Mouse (Mus musculus) thymus, adult 2 months (tissue): ENCODE results near the gene Pax7. TPM values are rescaled to one million over a fixed set of nuclear protein-coding genes. Genes with fewer than 3 reads are reported as not detected.
A peak's percentile ranks its signal among the peaks of the same experiment; 100 is the strongest.

ENCODE experiments used
- DNase-seq: peaks from one replicate; pipeline ENCODE4 v3.0.0; 2021
- H3K27ac ChIP-seq: fragments of 200-500 bp; 2 replicates; pipeline ENCODE4 v1.5.1; 2012; ENCODE audit warnings: low read length, control low read depth; ENCODE audit not compliant: control insufficient read depth, insufficient read depth
- H3K27me3 ChIP-seq: fragments of 200-500 bp; 2 replicates; pipeline ENCODE4 v1.6.1; 2012; ENCODE audit warnings: mild to moderate bottlenecking, low read length, moderate library complexity, mixed read lengths; ENCODE audit not compliant: control insufficient read depth, insufficient read depth
- H3K36me3 ChIP-seq: fragments of 200-500 bp; 2 replicates; pipeline ENCODE4 v1.6.1; 2012; ENCODE audit warnings: mild to moderate bottlenecking, low read length, moderate library complexity; ENCODE audit not compliant: control insufficient read depth, insufficient read depth
- H3K4me1 ChIP-seq: fragments of 200-500 bp; replicated peaks from 2 replicates; pipeline ENCODE4 v1.6.1; 2012; ENCODE audit warnings: low read length; ENCODE audit not compliant: control insufficient read depth, insufficient read depth
- H3K4me3 ChIP-seq: fragments of 200-500 bp; 2 replicates; pipeline ENCODE4 v1.5.1; 2012; ENCODE audit warnings: mild to moderate bottlenecking, low read length, control low read depth, moderate library complexity; ENCODE audit not compliant: control insufficient read depth, insufficient read depth
- CTCF ChIP-seq: fragments of 200-500 bp; IDR thresholded peaks from 2 replicates; pipeline ENCODE4 v1.5.1; 2012; ENCODE audit warnings: mild to moderate bottlenecking, control low read depth, low read length, moderate library complexity, borderline replicate concordance; ENCODE audit not compliant: control insufficient read depth, poor library complexity, insufficient read depth; ENCODE audit errors: extremely low read depth
- POLR2A ChIP-seq: fragments of 200-500 bp; IDR thresholded peaks from 2 replicates; pipeline ENCODE4 v1.6.1; 2012; ENCODE audit warnings: mild to moderate bottlenecking, low read length, control low read depth, moderate library complexity; ENCODE audit not compliant: control insufficient read depth, poor library complexity, insufficient read depth; ENCODE audit errors: extremely low read depth
- WGBS: fragments of 180-500 bp; shearing (Covaris S2); methylation state at CpG from one replicate; pipeline ENCODE4 v1.1.7; 2018; 5-methylcytosine and 5-hydroxymethylcytosine counted together
- polyA plus RNA-seq: library from polyadenylated mRNA; depleted of rRNA; stranded (reverse); fragments of >200 nt; gene quantifications from 2 replicates; pipeline ENCODE4 v1.2.3, GENCODE M21; 2012

Gene Pax7
- polyA plus RNA-seq, 1 experiment = 1.1 TPM

DNA sequence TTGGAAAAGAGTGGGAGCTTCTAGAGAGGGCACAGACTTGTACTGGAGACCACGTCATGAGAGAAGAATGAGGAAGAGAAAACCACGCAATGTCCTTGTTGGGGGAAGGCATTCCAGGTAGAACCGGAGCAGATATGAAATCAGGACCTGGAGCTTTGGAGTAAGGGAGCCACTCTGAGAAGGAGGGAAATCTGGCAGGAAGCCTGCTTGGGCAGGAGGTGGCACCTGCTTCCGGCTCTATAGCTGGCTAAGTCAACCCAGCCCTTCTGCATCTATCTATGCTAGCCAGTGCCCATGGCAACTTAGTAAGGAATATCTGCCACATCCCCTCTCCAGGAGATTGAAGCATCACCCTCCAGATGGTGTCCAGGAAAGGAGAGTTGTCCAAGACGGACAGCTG is 127.3 kb downstream of the Pax7 start:
- no peak for TF ChIP-seq POLR2A
- no peak for TF ChIP-seq CTCF
- Histone ChIP-seq H3K27me3 (no peaks in the 10 kb centered on the region), H3K4me3 (no peak overlapping the region), H3K36me3 (no peaks in the 10 kb centered on the region), H3K27ac (no peak overlapping the region), H3K4me1 (no peaks in the 10 kb centered on the region)
- 66% methylated on average over 5 of the region's 5 CpGs for WGBS
- DNase-seq = no peak

GRCm38 (mm10) chr4:139703468-139703867 is 129.9 kb downstream of the Pax7 start:
- H3K4me1 ChIP-seq = no peaks in the 10 kb centered on the region
- no peaks in the 10 kb centered on the region for H3K36me3 ChIP-seq
- no peak overlapping the region for H3K4me3 ChIP-seq
- H3K27me3 ChIP-seq = no peaks in the 10 kb centered on the region
- 88% methylated on average over 11 of the region's 11 CpGs for WGBS
- TF ChIP-seq CTCF (no peak), POLR2A (no peak)
- H3K27ac ChIP-seq = no peak overlapping the region
- peak; percentile 17 for DNase-seq

DNA sequence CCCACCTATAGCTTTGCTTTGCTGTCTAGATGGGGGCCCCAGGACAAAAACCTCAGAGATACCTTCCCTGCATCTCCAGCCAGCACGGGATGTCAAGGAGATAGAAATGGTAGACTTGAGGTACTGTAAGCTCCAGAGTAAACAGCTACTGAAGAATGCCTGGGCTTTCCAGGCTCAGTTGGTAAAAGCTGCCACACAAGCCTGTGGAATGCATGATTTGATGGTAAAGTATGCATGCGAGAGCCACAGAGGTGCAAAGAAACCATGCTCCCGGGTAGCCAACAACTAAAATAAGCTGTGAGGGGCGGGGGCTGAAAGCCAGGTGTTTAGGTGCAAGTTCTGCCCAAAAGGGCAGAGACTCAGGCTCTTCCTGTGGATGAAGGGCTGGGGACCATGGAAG is 130.4 kb downstream of the Pax7 start:
- no peaks in the 10 kb centered on the region for H3K36me3 ChIP-seq
- TF ChIP-seq CTCF (no peak), POLR2A (no peak)
- H3K4me3 ChIP-seq = no peak overlapping the region
- H3K27me3 ChIP-seq = no peaks in the 10 kb centered on the region
- H3K27ac ChIP-seq = no peak overlapping the region
- 64% methylated on average over 4 of the region's 4 CpGs for WGBS
- no peaks in the 10 kb centered on the region for H3K4me1 ChIP-seq
- no peak for DNase-seq

GRCm38 (mm10) chr4:139698602-139699001 is 134.7 kb downstream of the Pax7 start:
- 88% methylated on average over 8 of the region's 8 CpGs for WGBS
- Histone ChIP-seq H3K4me3 (no peak overlapping the region), H3K36me3 (no peaks in the 10 kb centered on the region), H3K27ac (no peak overlapping the region), H3K27me3 (no peaks in the 10 kb centered on the region; the same call in 1 of the 2 replicates), H3K4me1 (no peaks in the 10 kb centered on the region)
- DNase-seq = no peak
- TF ChIP-seq POLR2A = no peak
- no peak for TF ChIP-seq CTCF

- no peak for TF ChIP-seq CTCF
- no peak for TF ChIP-seq POLR2A
- no peaks in the 10 kb centered on the region for H3K4me1 ChIP-seq
- 25% methylated on average over 9 of the region's 9 CpGs for WGBS
- H3K27me3 ChIP-seq = no peaks in the 10 kb centered on the region; the same call in 1 of the 2 replicates
- DNase-seq = no peak
- no peaks in the 10 kb centered on the region for H3K36me3 ChIP-seq
- no peak overlapping the region for H3K4me3 ChIP-seq
- no peak overlapping the region for H3K27ac ChIP-seq
Measured at GRCm38 (mm10) chr4:139697755-139698154, 135.6 kb downstream of the Pax7 start.

DNA sequence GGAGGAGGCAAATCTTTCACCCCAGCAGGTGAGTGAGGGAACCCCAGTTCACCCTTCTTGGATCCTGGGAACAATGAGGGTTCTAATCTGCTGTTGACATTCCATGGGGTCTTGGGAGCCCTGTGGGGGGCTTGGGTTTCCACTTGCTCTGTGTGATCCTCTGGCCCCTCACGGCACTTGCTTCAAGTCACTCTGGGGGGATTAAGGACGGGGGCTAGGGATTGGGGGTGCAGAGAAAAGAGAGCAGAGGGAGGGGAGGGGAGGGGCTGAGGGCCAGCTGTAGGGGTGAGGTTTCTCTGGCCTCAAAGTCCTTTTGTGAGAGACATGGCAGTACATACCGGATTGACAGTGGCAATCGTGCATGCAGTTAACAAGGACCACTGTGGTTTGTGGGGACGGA is 140.0 kb downstream of the Pax7 start:
- Histone ChIP-seq H3K36me3 (no peaks in the 10 kb centered on the region), H3K27ac (no peak overlapping the region), H3K27me3 (no peaks in the 10 kb centered on the region; the same call in 1 of the 2 replicates), H3K4me3 (no peak overlapping the region), H3K4me1 (no peaks in the 10 kb centered on the region)
- TF ChIP-seq CTCF (no peak), POLR2A (no peak)
- DNase-seq = no peak
- 70% methylated on average over 5 of the region's 5 CpGs for WGBS

GRCm38 (mm10) chr4:139689627-139690269 is 143.6 kb downstream of the Pax7 start:
- Histone ChIP-seq H3K4me3 (no peak overlapping the region), H3K36me3 (no peaks in the 10 kb centered on the region), H3K27ac (no peak overlapping the region), H3K4me1 (no peaks in the 10 kb centered on the region), H3K27me3 (no peaks in the 10 kb centered on the region)
- TF ChIP-seq CTCF (no peak), POLR2A (no peak)
- DNase-seq = no peak
- whole genome bisulfite sequencing = 2% methylated on average over 7 of the region's 7 CpGs
